ENCODE assay signal across 8 mouse cellular contexts in genomic region chr5:120502147-120502621, GRCm38 (mm10). TPM values are rescaled to one million over a fixed set of nuclear protein-coding genes. Genes with fewer than 3 reads are reported as not detected.
DNase-seq lines count a peak whose midpoint lies in the region; ATAC-seq and TF ChIP-seq lines count a peak whose summit lies in the region.

No protein-coding gene starts in this region.

- no peak for TF ChIP-seq CTCF in lung, embryonic 14.5 days (IDR thresholded peaks at IDR 0.05; ENCODE audit: low read depth)
- TF ChIP-seq CTCF in intestine, postnatal 0 days (IDR thresholded peaks at IDR 0.05; ENCODE audit: low read depth) = no peak

- peak overlapping the region; percentile 98 for H3K4me2 ChIP-seq in lung, embryonic 14.5 days
- peak overlapping the region; percentile 78 for H3K4me2 ChIP-seq in embryonic facial prominence, embryonic 12.5 days (replicated peaks)
- H3K4me2 ChIP-seq in intestine, postnatal 0 days (replicated peaks; ENCODE audit: low read depth) = peak overlapping the region; percentile 91
- peak overlapping the region; percentile 89 for H3K4me2 ChIP-seq in midbrain, embryonic 12.5 days (replicated peaks)

- H3K4me1 ChIP-seq in lung, embryonic 14.5 days (ENCODE audit: insufficient read depth) = peaks cover 10% of the 10 kb centered on the region; the same call in 1 of the 2 replicates
- peaks cover 20% of the 10 kb centered on the region for H3K4me1 ChIP-seq in embryonic facial prominence, embryonic 12.5 days
- 0 out of 2 replicates have a peak, but pooled peaks cover 5% of the 10 kb centered on the region for H3K4me1 ChIP-seq in intestine, postnatal 0 days (replicated peaks; ENCODE audit: control insufficient read depth, insufficient read depth, low read length)
- peaks cover 11% of the 10 kb centered on the region for H3K4me1 ChIP-seq in midbrain, embryonic 12.5 days

- DNase-seq in lung, embryonic 14.5 days = no peak
- no peak for DNase-seq in lung, postnatal 36 days
- no peak for DNase-seq in gastrocnemius, adult 18-20 months (ENCODE audit: low spot score)
- DNase-seq in urinary bladder, adult 18-20 months (ENCODE audit: low spot score in 2 of 2) = no peak

- H3K9ac ChIP-seq in lung, embryonic 14.5 days = peak overlapping the region; percentile 87; the same call in 1 of the 2 replicates
- peak overlapping the region; percentile 89; the same call in 1 of the 2 replicates for H3K9ac ChIP-seq in embryonic facial prominence, embryonic 12.5 days
- peak overlapping the region; percentile 78 for H3K9ac ChIP-seq in intestine, postnatal 0 days (ENCODE audit: low read depth, low read length)
- peak overlapping the region; percentile 90; the same call in 1 of the 2 replicates for H3K9ac ChIP-seq in midbrain, embryonic 12.5 days (replicated peaks)

- WGBS in lung, embryonic 14.5 days = 53% methylated on average over 9 of the region's 9 CpGs
- WGBS in embryonic facial prominence, embryonic 12.5 days = 63% methylated on average over 9 of the region's 9 CpGs
- WGBS in intestine, postnatal 0 days = 57% methylated on average over 9 of the region's 9 CpGs
- 70% methylated on average over 9 of the region's 9 CpGs for WGBS in midbrain, embryonic 12.5 days

- no peak overlapping the region for H3K27ac ChIP-seq in lung, embryonic 14.5 days (ENCODE audit: low read depth)
- H3K27ac ChIP-seq in embryonic facial prominence, embryonic 12.5 days = no peak overlapping the region
- H3K27ac ChIP-seq in intestine, postnatal 0 days (ENCODE audit: low read depth, low read length) = no peak overlapping the region
- no peak overlapping the region for H3K27ac ChIP-seq in midbrain, embryonic 12.5 days (replicated peaks)

- no peak for ATAC-seq in lung, embryonic 14.5 days (ENCODE audit: insufficient read depth)
- no peak for ATAC-seq in embryonic facial prominence, embryonic 12.5 days (ENCODE audit: insufficient number of reproducible peaks, insufficient read depth, low FRiP score, low TSS enrichment)
- no peak for ATAC-seq in intestine, postnatal 0 days
- ATAC-seq in midbrain, embryonic 12.5 days (ENCODE audit: low FRiP score, low read depth) = no peak
- no peak for ATAC-seq in granulocyte monocyte progenitor cell, adult 5-6 weeks (replicated peaks; ENCODE audit: poor library complexity, severe bottlenecking)

- H3K4me3 ChIP-seq in lung, embryonic 14.5 days (ENCODE audit: low read depth, low read length) = peak overlapping the region; percentile 93
- peak overlapping the region; percentile 96 for H3K4me3 ChIP-seq in embryonic facial prominence, embryonic 12.5 days
- H3K4me3 ChIP-seq in intestine, postnatal 0 days (ENCODE audit: low read depth, low read length) = peak overlapping the region; percentile 94
- H3K4me3 ChIP-seq in midbrain, embryonic 12.5 days = peak overlapping the region; percentile 84

- H3K36me3 ChIP-seq in lung, embryonic 14.5 days (ENCODE audit: insufficient read depth) = no peaks in the 10 kb centered on the region
- peaks cover 7% of the 10 kb centered on the region; the same call in 1 of the 2 replicates for H3K36me3 ChIP-seq in embryonic facial prominence, embryonic 12.5 days
- H3K36me3 ChIP-seq in intestine, postnatal 0 days (ENCODE audit: control insufficient read depth, insufficient read depth) = peaks cover 6% of the 10 kb centered on the region; the same call in 1 of the 2 replicates
- H3K36me3 ChIP-seq in midbrain, embryonic 12.5 days = peaks cover 10% of the 10 kb centered on the region

- no peaks in the 10 kb centered on the region for H3K9me3 ChIP-seq in lung, embryonic 14.5 days (ENCODE audit: low read depth, low read length)
- no peaks in the 10 kb centered on the region for H3K9me3 ChIP-seq in embryonic facial prominence, embryonic 12.5 days
- H3K9me3 ChIP-seq in intestine, postnatal 0 days (ENCODE audit: control insufficient read depth) = no peaks in the 10 kb centered on the region
- no peaks in the 10 kb centered on the region for H3K9me3 ChIP-seq in midbrain, embryonic 12.5 days

- H3K27me3 ChIP-seq in lung, embryonic 14.5 days (ENCODE audit: insufficient read depth, low read length) = no peaks in the 10 kb centered on the region
- no peaks in the 10 kb centered on the region for H3K27me3 ChIP-seq in embryonic facial prominence, embryonic 12.5 days
- H3K27me3 ChIP-seq in intestine, postnatal 0 days (replicated peaks; ENCODE audit: control insufficient read depth, insufficient read depth, low read length) = no peaks in the 10 kb centered on the region
- peaks cover 6% of the 10 kb centered on the region; the same call in 1 of the 2 replicates for H3K27me3 ChIP-seq in midbrain, embryonic 12.5 days

RNA-seq across cellular contexts. Expression of gene Plbd2, which starts 1.2 kb away (rescaled TPM):
- polyA plus RNA-seq in lung, embryonic 14.5 days (2014; fragmentation: Nextera tagmentation; extraction: Ambion mirVana) = 46.3 and 49.6 TPM in 2 replicates
- polyA plus RNA-seq in embryonic facial prominence, embryonic 12.5 days (2016; fragmentation: Nextera tagmentation; extraction: Ambion mirVana) = 52.4 and 52.5 TPM in 2 replicates
- 63.6 and 67.2 TPM in 2 replicates for polyA plus RNA-seq in intestine, postnatal 0 days (2015; fragmentation: Nextera tagmentation; extraction: Ambion mirVana)
- polyA plus RNA-seq in midbrain, embryonic 12.5 days (2016; fragmentation: Nextera tagmentation; extraction: Ambion mirVana) = 31.5 and 36.2 TPM in 2 replicates
- total RNA-seq in gastrocnemius, adult 18-20 months (2021) = 10 to 100 TPM; 46.9 to 52.2 TPM
- 18.2 and 20.8 TPM in 2 replicates for total RNA-seq in granulocyte monocyte progenitor cell, adult 5-6 weeks (2014; fragmentation: Nextera tagmentation)
- total RNA-seq in granulocyte monocyte progenitor cell, adult 5-6 weeks (2017) = 8.9 and 9.4 TPM in 2 replicates

RNA-seq across cellular contexts. Expression of gene Slc8b1, which starts 8.8 kb away (rescaled TPM):
- polyA plus RNA-seq in lung, embryonic 14.5 days (2014; fragmentation: Nextera tagmentation; extraction: Ambion mirVana) = 2.7 and 3.6 TPM in 2 replicates
- polyA plus RNA-seq in embryonic facial prominence, embryonic 12.5 days (2016; fragmentation: Nextera tagmentation; extraction: Ambion mirVana) = 5.4 and 6.4 TPM in 2 replicates
- 4.1 and 4.4 TPM in 2 replicates for polyA plus RNA-seq in intestine, postnatal 0 days (2015; fragmentation: Nextera tagmentation; extraction: Ambion mirVana)
- polyA plus RNA-seq in midbrain, embryonic 12.5 days (2016; fragmentation: Nextera tagmentation; extraction: Ambion mirVana) = 3.1 TPM in 2 replicates
- 1 to 10 TPM; 8.5 to 8.6 TPM for total RNA-seq in gastrocnemius, adult 18-20 months (2021)
- total RNA-seq in granulocyte monocyte progenitor cell, adult 5-6 weeks (2014; fragmentation: Nextera tagmentation) = 24.9 and 38.3 TPM in 2 replicates
- 30.1 and 31.8 TPM in 2 replicates for total RNA-seq in granulocyte monocyte progenitor cell, adult 5-6 weeks (2017)

RNA-seq across cellular contexts. Expression of gene Sds, which starts 25.9 kb away (rescaled TPM):
- polyA plus RNA-seq in lung, embryonic 14.5 days (2014; fragmentation: Nextera tagmentation; extraction: Ambion mirVana) = not detected in 2 replicates
- polyA plus RNA-seq in embryonic facial prominence, embryonic 12.5 days (2016; fragmentation: Nextera tagmentation; extraction: Ambion mirVana) = not detected in 2 replicates
- polyA plus RNA-seq in intestine, postnatal 0 days (2015; fragmentation: Nextera tagmentation; extraction: Ambion mirVana) = not detected in 2 replicates
- polyA plus RNA-seq in midbrain, embryonic 12.5 days (2016; fragmentation: Nextera tagmentation; extraction: Ambion mirVana) = not detected in 2 replicates
- under 1 TPM in 1 of 2 experiments, not detected in 1; 0.69 TPM for total RNA-seq in gastrocnemius, adult 18-20 months (2021)
- not detected in 2 replicates for total RNA-seq in granulocyte monocyte progenitor cell, adult 5-6 weeks (2014; fragmentation: Nextera tagmentation)
- total RNA-seq in granulocyte monocyte progenitor cell, adult 5-6 weeks (2017) = not detected in 2 replicates

RNA-seq across cellular contexts. Expression of gene Sdsl, which starts 29.6 kb away (rescaled TPM):
- 3.3 and 4.7 TPM in 2 replicates for polyA plus RNA-seq in lung, embryonic 14.5 days (2014; fragmentation: Nextera tagmentation; extraction: Ambion mirVana)
- polyA plus RNA-seq in embryonic facial prominence, embryonic 12.5 days (2016; fragmentation: Nextera tagmentation; extraction: Ambion mirVana) = 3.5 and 4.4 TPM in 2 replicates
- 21.2 and 21.5 TPM in 2 replicates for polyA plus RNA-seq in intestine, postnatal 0 days (2015; fragmentation: Nextera tagmentation; extraction: Ambion mirVana)
- 6.4 and 7.5 TPM in 2 replicates for polyA plus RNA-seq in midbrain, embryonic 12.5 days (2016; fragmentation: Nextera tagmentation; extraction: Ambion mirVana)
- under 1 TPM in 1 of 2 experiments, not detected in 1; 0.41 TPM for total RNA-seq in gastrocnemius, adult 18-20 months (2021)
- 1.3 and 3.5 TPM in 2 replicates for total RNA-seq in granulocyte monocyte progenitor cell, adult 5-6 weeks (2014; fragmentation: Nextera tagmentation)
- 2.4 and 2.8 TPM in 2 replicates for total RNA-seq in granulocyte monocyte progenitor cell, adult 5-6 weeks (2017)
